Comparison of ENCODE assay signal across 22 mouse cellular contexts in genomic region chr5:32177737-32178136, GRCm38 (mm10). TPM values are rescaled to one million over a fixed set of nuclear protein-coding genes. Genes with fewer than 3 reads are reported as not detected.
DNase-seq lines count a peak whose midpoint lies in the region; ATAC-seq and TF ChIP-seq lines count a peak whose summit lies in the region.
"Had no signal": no experiment of that assay in that cellular context is flagged by ENCODE, and none has a peak within 500 bp of the region (broad histone marks: within the 10 kb centered on the region; RNA-seq: fewer than 3 reads in every experiment).

No protein-coding gene starts in this region.

- no peaks in the 10 kb centered on the region for H3K79me3 ChIP-seq in C2C12 (ENCODE audit: low read depth)

- dilution Hi-C loops in CH12.LX (cut with MboI; ENCODE audit: extremely low pct_ligation_motif_present, extremely low pct_unique_long_range_greater_than_20kb, low sequenced_read_pairs) = no loop called here

- TF ChIP-seq RAD21 in CH12.LX (IDR thresholded peaks at IDR 0.05; ENCODE audit: low read depth, low read length) = no peak

- TF ChIP-seq EP300 in CH12.LX (IDR thresholded peaks at IDR 0.05; ENCODE audit: low read length) = no peak

- H3K4me3 ChIP-seq in C2C12 (ENCODE audit: insufficient read depth, poor library complexity, severe bottlenecking) (no peak overlapping the region), CH12.LX (replicated peaks in 1 of 3; ENCODE audit: low read depth in 2 of 3, low read length in 2 of 3, poor library complexity in 1 of 3) (no peak overlapping the region)
- no peak overlapping the region for H3K4me3 ChIP-seq in hindbrain, embryonic 13.5 days
- H3K4me3 ChIP-seq: embryonic facial prominence, embryonic 10.5 days; embryonic facial prominence, embryonic 12.5 days; forebrain, embryonic 10.5 days; forebrain, embryonic 12.5 days had no signal

- H3K27ac ChIP-seq in CH12.LX (ENCODE audit: insufficient read depth, low read depth) = no peak overlapping the region
- H3K27ac ChIP-seq in hindbrain, embryonic 13.5 days = no peak overlapping the region
- H3K27ac ChIP-seq: embryonic facial prominence, embryonic 10.5 days; embryonic facial prominence, embryonic 12.5 days; forebrain, embryonic 10.5 days; forebrain, embryonic 12.5 days had no signal

- TF ChIP-seq POLR2A in CH12.LX (IDR thresholded peaks at IDR 0.05; ENCODE audit: low read depth, low read length) = no peak

- 78% methylated on average over 4 of the region's 4 CpGs for WGBS in hindbrain, embryonic 13.5 days

- peaks cover 0 to 4% of the 10 kb centered on the region in 2 experiments; a peak in 1 of 4 replicates for H3K4me1 ChIP-seq in CH12.LX (ENCODE audit: control insufficient read depth in 1 of 2, insufficient read depth in 2 of 2)
- no peaks in the 10 kb centered on the region for H3K4me1 ChIP-seq in hindbrain, embryonic 13.5 days (replicated peaks)
- H3K4me1 ChIP-seq: embryonic facial prominence, embryonic 10.5 days; embryonic facial prominence, embryonic 12.5 days; forebrain, embryonic 12.5 days had no signal

- no peak for TF ChIP-seq CTCF in C2C12 (IDR thresholded peaks at IDR 0.05; ENCODE audit: control insufficient read depth, insufficient read depth, insufficient read length)
- no peak for TF ChIP-seq CTCF in CH12.LX (conservative IDR thresholded peaks at IDR 0.05 in 1 of 2, IDR thresholded peaks at IDR 0.05 in 1 of 2; ENCODE audit: low read depth in 2 of 2, low read length in 2 of 2)

- no peak for DNase-seq in CH12.LX (ENCODE audit: extremely low read depth)
- DNase-seq in fat pad, adult 2 months (ENCODE audit: extremely low read depth, low read depth, low spot score) = peak; percentile 68
- DNase-seq in thymus, postnatal 25 days = no peak
- DNase-seq: adrenal gland, adult 8-10 months; adrenal gland, postnatal 14 days; adrenal gland, postnatal 36 days; cerebellum, adult 11-12 months; cerebellum, adult 2 months; cerebellum, adult 9-10 months; cerebellum, postnatal 10 days; cerebellum, postnatal 25 days had no signal

- H3K79me2 ChIP-seq in C2C12 (ENCODE audit: control insufficient read depth, insufficient read depth) = no peaks in the 10 kb centered on the region
- no peaks in the 10 kb centered on the region for H3K79me2 ChIP-seq in CH12.LX (replicated peaks; ENCODE audit: control insufficient read depth, extremely low read depth, insufficient read depth, poor library complexity, severe bottlenecking)

- H3K27me3 ChIP-seq in C2C12 (ENCODE audit: control insufficient read depth, insufficient read depth, insufficient read length) (no peaks in the 10 kb centered on the region), CH12.LX (replicated peaks) (no peaks in the 10 kb centered on the region)
- H3K27me3 ChIP-seq in hindbrain, embryonic 13.5 days = no peaks in the 10 kb centered on the region
- H3K27me3 ChIP-seq: embryonic facial prominence, embryonic 12.5 days; forebrain, embryonic 12.5 days; Patski had no signal

- H3K4me2 ChIP-seq in CH12.LX (ENCODE audit: insufficient read depth, low read depth, poor library complexity, severe bottlenecking) = no peak overlapping the region
- no peak overlapping the region for H3K4me2 ChIP-seq in hindbrain, embryonic 13.5 days
- H3K4me2 ChIP-seq: embryonic facial prominence, embryonic 12.5 days; forebrain, embryonic 12.5 days had no signal

- H3ac ChIP-seq in C2C12 (ENCODE audit: control insufficient read depth, insufficient read length, low read depth) = no peak overlapping the region

- no peak overlapping the region for H3K9ac ChIP-seq in CH12.LX (ENCODE audit: insufficient read depth, low read depth)
- no peak overlapping the region for H3K9ac ChIP-seq in hindbrain, embryonic 13.5 days
- H3K9ac ChIP-seq: embryonic facial prominence, embryonic 12.5 days; forebrain, embryonic 12.5 days had no signal

- ATAC-seq in hindbrain, embryonic 13.5 days (ENCODE audit: low FRiP score) = no peak
- ATAC-seq: activated CD4-positive, CD25-positive, alpha-beta regulatory T cell, adult 4 months; CD4-positive, CD25-positive, alpha-beta regulatory T cell, adult 4 months; forebrain, embryonic 14.5 days; forebrain, embryonic 16.5 days; Patski had no signal

- H3K36me3 ChIP-seq in C2C12 (ENCODE audit: control insufficient read depth, insufficient read depth) = no peaks in the 10 kb centered on the region
- no peaks in the 10 kb centered on the region for H3K36me3 ChIP-seq in CH12.LX (replicated peaks in 1 of 2; ENCODE audit: control insufficient read depth in 1 of 2, insufficient read depth in 1 of 2, low read length in 1 of 2)
- H3K36me3 ChIP-seq in hindbrain, embryonic 13.5 days = no peaks in the 10 kb centered on the region
- H3K36me3 ChIP-seq: embryonic facial prominence, embryonic 10.5 days; embryonic facial prominence, embryonic 12.5 days; forebrain, embryonic 10.5 days; forebrain, embryonic 12.5 days had no signal

- no peaks in the 10 kb centered on the region for H3K9me3 ChIP-seq in CH12.LX (replicated peaks; ENCODE audit: low read length)
- no peaks in the 10 kb centered on the region for H3K9me3 ChIP-seq in hindbrain, embryonic 13.5 days
- H3K9me3 ChIP-seq: embryonic facial prominence, embryonic 10.5 days; embryonic facial prominence, embryonic 12.5 days; forebrain, embryonic 10.5 days; forebrain, embryonic 12.5 days had no signal

- in situ Hi-C loops in CH12.LX (cut with MboI; ENCODE audit: low pct_ligation_motif_present, low pct_unique_long_range_greater_than_20kb, low sequenced_read_pairs) = no loop called here

TF ChIP-seq in C2C12, 6 proteins besides CTCF, POLR2A, EP300 and RAD21:
- TF ChIP-seq MAX (IDR thresholded peaks at IDR 0.05) = no peak
- peak; percentile 58 for TF ChIP-seq USF1 (IDR thresholded peaks at IDR 0.05; ENCODE audit: low read depth)
- TF ChIP-seq MYOD1 (IDR thresholded peaks at IDR 0.05; ENCODE audit: control insufficient read depth, insufficient read length, low read depth) = no peak

TF ChIP-seq in CH12.LX, 34 proteins besides CTCF, POLR2A, EP300 and RAD21:
- TF ChIP-seq USF1 (IDR thresholded peaks at IDR 0.05; ENCODE audit: low read depth, low read length) (peak; percentile 24; the same call in 1 of the 2 replicates), POLR2AphosphoS2 (IDR thresholded peaks at IDR 0.05; ENCODE audit: low read depth, low read length) (no peak), BHLHE40 (IDR thresholded peaks at IDR 0.05; ENCODE audit: low read depth, low read length) (0 out of 2 replicates have a peak, but pooled peaks have one; percentile 13), MAX (IDR thresholded peaks at IDR 0.05; ENCODE audit: low read length) (no peak), ZNF384 (IDR thresholded peaks at IDR 0.05; ENCODE audit: low read depth, low read length) (no peak), TCF12 (IDR thresholded peaks at IDR 0.05; ENCODE audit: low read depth, low read length) (no peak), JUN (IDR thresholded peaks at IDR 0.05; ENCODE audit: insufficient read depth, low read depth, low read length) (no peak), CHD2 (IDR thresholded peaks at IDR 0.05; ENCODE audit: low read length) (no peak), UBTF (IDR thresholded peaks at IDR 0.05; ENCODE audit: low read depth, low read length) (no peak)
TF ChIP-seq in CH12.LX: peak in this region for 2.

RNA-seq across cellular contexts. Expression of gene Fosl2, which starts 42.1 kb away (rescaled TPM):
- polyA plus RNA-seq in C2C12 (2012; fragmentation: generic; extraction: Trizol) (15.3 TPM), CH12.LX (2012; ENCODE audit: insufficient read length, low read depth) (0.52 and 0.91 TPM in 2 replicates)
- total RNA-seq in CH12.LX (2012; rRNA removed) (0.17 and 0.59 TPM in 2 replicates), CH12.LX (2014; rRNA removed) (0.23 TPM in 2 replicates)
- polyA plus RNA-seq in hindbrain, embryonic 13.5 days (2015; fragmentation: Nextera tagmentation; extraction: Ambion mirVana) = 0.36 and 0.40 TPM in 2 replicates

RNA-seq across cellular contexts. Expression of gene Plb1, which starts 54.8 kb away (rescaled TPM):
- polyA plus RNA-seq in C2C12 (2012; fragmentation: generic; extraction: Trizol) (not detected), CH12.LX (2012; ENCODE audit: insufficient read length, low read depth) (1.4 and 2.3 TPM in 2 replicates)
- total RNA-seq in CH12.LX (2012; rRNA removed) (0.42 and 0.51 TPM in 2 replicates), CH12.LX (2014; rRNA removed) (0.66 and 0.85 TPM in 2 replicates)
- polyA plus RNA-seq in hindbrain, embryonic 13.5 days (2015; fragmentation: Nextera tagmentation; extraction: Ambion mirVana) = 0.04 and 0.12 TPM in 2 replicates
- total RNA-seq: adrenal gland, postnatal 14 days; adrenal gland, postnatal 36 days had no signal
- polyA plus RNA-seq: activated CD4-positive, CD25-positive, alpha-beta regulatory T cell, adult 4 months; CD4-positive, CD25-positive, alpha-beta regulatory T cell, adult 4 months had no signal
